Mouse (Mus musculus) MEL (cell line): Measurements from ENCODE around the gene Dhrs1. TPM values are rescaled to one million over a fixed set of nuclear protein-coding genes. Genes with fewer than 3 reads are reported as not detected.

Experiments
- DNase-seq: peaks from one replicate; pipeline ENCODE4 v3.0.0; 2011; ENCODE audit warnings: low read depth, low spot score
- H3K27ac ChIP-seq: 2 replicates; pipeline ENCODE4 v1.5.1; 2012; ENCODE audit warnings: low read depth, mild to moderate bottlenecking, control low read depth, low read length, moderate library complexity; ENCODE audit not compliant: control insufficient read depth
- H3K27me3 ChIP-seq, 2 experiments: fragments of 150-350 bp in 1 of 2; sonication (generic) in 1 of 2; 2 replicates each; pipeline ENCODE4 v1.6.1; 2012; ENCODE audit warnings: low read length in 2 of 2, mild to moderate bottlenecking in 2 of 2, improper control_type of control experiment in 1 of 2, moderate library complexity in 1 of 2; ENCODE audit not compliant: insufficient read depth in 2 of 2, control insufficient read depth in 1 of 2
- H3K36me3 ChIP-seq, 2 experiments: 2 replicates each; pipeline ENCODE4 v1.6.1; 2012 to 2014; ENCODE audit warnings: low read length in 2 of 2, improper control_type of control experiment in 1 of 2, inconsistent platforms in 1 of 2, mild to moderate bottlenecking in 1 of 2; ENCODE audit not compliant: insufficient read depth in 2 of 2, control insufficient read depth in 1 of 2
- H3K4me1 ChIP-seq, 2 experiments: fragments of 150-350 bp in 1 of 2; sonication (generic) in 1 of 2; 2 replicates each; pipeline ENCODE4 v1.6.1; 2012; ENCODE audit warnings: low read length in 2 of 2, improper control_type of control experiment in 1 of 2, mild to moderate bottlenecking in 1 of 2; ENCODE audit not compliant: insufficient read depth in 2 of 2, control insufficient read depth in 1 of 2
- H3K4me3 ChIP-seq, 2 experiments: fragments of 150-350 bp in 1 of 2; sonication (generic) in 1 of 2; 2 replicates each; pipeline ENCODE4 v1.5.1; 2012; ENCODE audit warnings: low read depth in 2 of 2, low read length in 2 of 2, mild to moderate bottlenecking in 2 of 2, moderate library complexity in 2 of 2, control low read depth in 1 of 2, improper control_type of control experiment in 1 of 2; ENCODE audit not compliant: control insufficient read depth in 1 of 2, insufficient read depth in 1 of 2
- H3K79me2 ChIP-seq: 2 replicates; pipeline ENCODE4 v1.6.1; 2012; ENCODE audit warnings: mild to moderate bottlenecking, low read length, moderate library complexity; ENCODE audit not compliant: control insufficient read depth, poor library complexity, insufficient read depth
- H3K9ac ChIP-seq: 2 replicates; pipeline ENCODE4 v1.6.1; 2012; ENCODE audit warnings: low read depth, mild to moderate bottlenecking, control low read depth, low read length, moderate library complexity; ENCODE audit not compliant: control insufficient read depth, poor library complexity, severe bottlenecking
- H3K9me3 ChIP-seq: fragments of 150-350 bp; sonication (generic); replicated peaks from 2 replicates; pipeline ENCODE4 v1.6.1; 2012; ENCODE audit warnings: mild to moderate bottlenecking, low read length, improper control_type of control experiment, moderate library complexity; ENCODE audit not compliant: insufficient read depth
- BHLHE40 ChIP-seq: IDR thresholded peaks from 2 replicates; pipeline ENCODE4 v1.6.1; 2012; ENCODE audit warnings: low read depth, mild to moderate bottlenecking, inconsistent platforms, low read length, improper control_type of control experiment, borderline replicate concordance
- CHD1 ChIP-seq: IDR thresholded peaks from 2 replicates; pipeline ENCODE4 v1.6.1; 2012; ENCODE audit warnings: low read depth, mild to moderate bottlenecking, inconsistent platforms, low read length, improper control_type of control experiment
- CHD2 ChIP-seq: IDR thresholded peaks from 2 replicates; pipeline ENCODE4 v1.6.1; 2011; ENCODE audit warnings: low read length, improper control_type of control experiment
- ELF1 ChIP-seq: IDR thresholded peaks from 2 replicates; pipeline ENCODE4 v1.6.1; 2014; ENCODE audit warnings: low read depth, mild to moderate bottlenecking, inconsistent platforms, low read length, improper control_type of control experiment, moderate library complexity
- GABPA ChIP-seq: IDR thresholded peaks from 2 replicates; pipeline ENCODE4 v1.6.1; 2012; ENCODE audit warnings: low read depth, mild to moderate bottlenecking, inconsistent platforms, low read length, improper control_type of control experiment, moderate library complexity
- GATA1 ChIP-seq: IDR thresholded peaks from 2 replicates; pipeline ENCODE4 v1.6.1; 2011; ENCODE audit warnings: low read depth, low read length, improper control_type of control experiment
- KAT2A ChIP-seq: conservative IDR thresholded peaks from 2 replicates; pipeline ENCODE4 v1.6.1; 2012; ENCODE audit warnings: low read depth, low read length, improper control_type of control experiment, inconsistent platforms
- MAFK ChIP-seq: IDR thresholded peaks from 2 replicates; pipeline ENCODE4 v1.6.1; 2011; ENCODE audit warnings: low read depth, mild to moderate bottlenecking, low read length, improper control_type of control experiment, borderline replicate concordance
- MAZ ChIP-seq: IDR thresholded peaks from 2 replicates; pipeline ENCODE4 v1.6.1; 2012; ENCODE audit warnings: low read depth, mild to moderate bottlenecking, inconsistent platforms, low read length, improper control_type of control experiment
- MEF2A ChIP-seq: IDR thresholded peaks from 2 replicates; pipeline ENCODE4 v1.6.1; 2014; ENCODE audit warnings: low read depth, mild to moderate bottlenecking, inconsistent platforms, low read length, improper control_type of control experiment; ENCODE audit not compliant: poor library complexity, insufficient replicate concordance, severe bottlenecking; ENCODE audit errors: extremely low read depth
- MYB ChIP-seq: IDR thresholded peaks from 2 replicates; pipeline ENCODE4 v1.6.1; 2011; ENCODE audit warnings: mild to moderate bottlenecking, low read depth, low read length, improper control_type of control experiment
- NELFE ChIP-seq: IDR thresholded peaks from 2 replicates; pipeline ENCODE4 v1.6.1; 2011; ENCODE audit warnings: low read depth, low read length, improper control_type of control experiment
- NRF1 ChIP-seq: IDR thresholded peaks from 2 replicates; pipeline ENCODE4 v1.6.1; 2014; ENCODE audit warnings: low read depth, mild to moderate bottlenecking, inconsistent platforms, low read length, improper control_type of control experiment, moderate library complexity; ENCODE audit not compliant: poor library complexity, insufficient read depth, severe bottlenecking
- POLR2A ChIP-seq, 2 experiments: IDR thresholded peaks; 2 replicates each; pipeline ENCODE4 v1.6.1; 2011 to 2012; ENCODE audit warnings: low read length in 2 of 2, mild to moderate bottlenecking in 2 of 2, control low read depth in 1 of 2, improper control_type of control experiment in 1 of 2, low read depth in 1 of 2, moderate library complexity in 1 of 2; ENCODE audit not compliant: control insufficient read depth in 1 of 2, insufficient read depth in 1 of 2, poor library complexity in 1 of 2
- POLR2AphosphoS5 ChIP-seq: IDR thresholded peaks from 2 replicates; pipeline ENCODE4 v1.6.1; 2012; ENCODE audit warnings: low read depth, borderline replicate concordance, mild to moderate bottlenecking, inconsistent platforms, low read length, moderate library complexity, mixed read lengths
- RCOR1 ChIP-seq: IDR thresholded peaks from 2 replicates; pipeline ENCODE4 v1.6.1; 2012; ENCODE audit warnings: low read depth, mild to moderate bottlenecking, inconsistent platforms, low read length, improper control_type of control experiment
- TAL1 ChIP-seq: IDR thresholded peaks from 2 replicates; pipeline ENCODE4 v1.6.1; 2012; ENCODE audit warnings: mild to moderate bottlenecking, inconsistent platforms, low read length, moderate library complexity, mixed read lengths
- TCF12 ChIP-seq: IDR thresholded peaks from 2 replicates; pipeline ENCODE4 v1.6.1; 2014; ENCODE audit warnings: low read depth, mild to moderate bottlenecking, inconsistent platforms, low read length, improper control_type of control experiment, moderate library complexity
- USF2 ChIP-seq, 2 experiments: IDR thresholded peaks; 2 replicates each; pipeline ENCODE4 v1.6.1; 2011 to 2012; ENCODE audit warnings: improper control_type of control experiment in 2 of 2, low read length in 2 of 2, borderline replicate concordance in 1 of 2, inconsistent platforms in 1 of 2, low read depth in 1 of 2, mild to moderate bottlenecking in 1 of 2; ENCODE audit not compliant: insufficient read depth in 1 of 2
- ZKSCAN1 ChIP-seq: IDR thresholded peaks from 2 replicates; pipeline ENCODE4 v1.6.1; 2012; ENCODE audit warnings: low read depth, mild to moderate bottlenecking, inconsistent platforms, low read length, improper control_type of control experiment, moderate library complexity
- ZMIZ1 ChIP-seq: IDR thresholded peaks from 2 replicates; pipeline ENCODE4 v1.6.1; 2012; ENCODE audit warnings: low read depth, mild to moderate bottlenecking, inconsistent platforms, low read length, improper control_type of control experiment, moderate library complexity
- polyA plus RNA-seq, 2 experiments: library from polyadenylated mRNA; stranded (reverse) in 1 of 2; unstranded in 1 of 2; fragments of >175 nt in 1 of 2; fragments of >200 nt in 1 of 2; gene quantifications; 2 replicates each; pipeline versions ENCODE4 v1.2.1 to v1.2.4; 2012; ENCODE audit warnings: low replicate concordance in 2 of 2, low read depth in 1 of 2; ENCODE audit not compliant: insufficient read length in 2 of 2, insufficient read depth in 1 of 2, missing spikeins in 1 of 2
- total RNA-seq: library from RNA; depleted of rRNA; stranded (reverse); fragments of 300-350 nt; gene quantifications from 2 replicates; pipeline ENCODE4 v1.2.3, GENCODE M21; 2012

Gene Dhrs1
- total and polyA plus RNA-seq, 3 experiments, result 20.0 to 48.8 TPM; not detected in 1

DNA sequence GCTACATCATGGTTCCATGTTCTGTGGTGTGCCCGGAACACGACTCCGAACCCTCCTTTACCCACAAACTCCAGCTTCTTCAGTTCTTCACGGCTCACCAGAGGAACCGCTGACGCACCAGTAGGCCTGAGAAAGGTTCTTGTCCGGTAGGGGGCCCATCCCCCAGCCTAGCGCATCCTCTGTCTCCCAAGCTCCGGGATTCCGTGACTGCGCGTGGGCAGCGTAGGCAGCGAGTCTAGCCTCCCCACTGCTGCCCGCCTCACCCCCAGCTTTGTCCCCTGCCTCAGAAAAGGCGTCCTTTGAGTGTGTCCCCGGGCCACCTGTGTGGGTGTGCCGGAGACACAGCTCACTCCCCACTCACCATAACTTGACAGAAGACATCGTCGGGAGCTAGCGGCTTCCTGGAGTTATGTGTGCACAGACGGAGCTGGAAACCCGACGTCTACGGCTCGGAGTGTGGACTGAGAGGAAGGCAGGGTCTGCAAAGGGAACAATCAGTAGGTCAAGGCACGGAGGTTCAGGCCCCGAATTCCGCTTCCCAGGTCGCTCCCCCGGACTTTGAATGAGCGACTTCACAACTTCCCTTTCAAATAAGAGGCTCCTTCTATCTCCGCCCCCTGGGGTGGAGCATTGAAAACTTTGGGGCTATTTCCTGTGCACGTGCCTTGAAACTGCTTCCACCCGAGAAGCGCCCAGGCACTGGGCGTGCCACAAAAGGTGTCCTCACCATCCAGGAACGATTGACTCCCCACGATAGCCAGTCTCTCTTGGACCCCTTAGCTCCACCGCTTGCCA, 43.0 kb upstream of the Dhrs1 start, which contains the start of gene Ripk3 (continued):
- TF ChIP-seq POLR2AphosphoS5 (peak; percentile 63; the same call in 1 of the 2 replicates), KAT2A (no peak; the same call in 1 of the 2 replicates), TAL1 (no peak), ZMIZ1 (peak; percentile 86)

DNA sequence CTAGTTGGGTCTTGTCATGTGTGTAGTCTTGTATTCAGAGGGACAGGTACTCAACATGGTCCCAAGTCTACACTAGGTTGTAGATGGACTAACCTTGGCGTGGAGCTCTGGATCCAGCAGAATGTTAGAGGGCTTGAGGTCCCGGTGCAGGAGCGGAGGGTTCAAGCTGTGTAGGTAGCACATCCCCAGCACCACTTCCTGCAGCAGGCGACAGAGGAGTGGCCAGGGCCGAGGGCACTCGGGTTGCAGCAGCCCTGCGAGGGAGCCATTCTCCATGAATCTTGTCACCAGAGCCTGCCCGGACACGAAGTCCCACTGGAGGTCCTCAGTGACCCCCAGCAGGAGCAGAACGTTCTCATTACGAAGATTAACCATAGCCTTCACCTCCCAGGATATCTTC, 42.2 kb upstream of the Dhrs1 start:
- Histone ChIP-seq H3K9ac (peak overlapping the region; percentile 71), H3K27me3 (no peaks in the 10 kb centered on the region), H3K4me3 (peak overlapping the region; percentile 70 to 91)

DNA sequence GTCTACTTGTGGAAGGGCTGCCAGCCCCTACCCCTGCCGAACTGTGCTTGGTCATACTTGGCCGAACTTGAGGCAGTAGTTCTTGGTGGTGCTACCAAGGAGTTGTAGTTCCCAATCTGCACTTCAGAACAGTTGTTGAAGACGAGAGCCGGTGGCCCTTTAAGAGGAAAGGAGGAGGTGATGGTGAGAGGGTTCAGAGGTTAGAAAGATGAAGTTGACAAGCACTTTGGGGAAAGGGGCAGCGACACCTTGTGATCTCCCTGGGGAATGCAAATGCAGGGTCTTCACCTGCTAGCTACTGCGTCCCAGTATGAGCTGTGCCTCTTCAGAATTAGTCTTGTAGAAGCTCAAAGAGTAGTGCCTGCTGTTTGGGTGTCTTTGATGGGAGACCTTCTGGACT, 39.7 kb upstream of the Dhrs1 start:
- no peak overlapping the region for H3K27ac ChIP-seq
- H3K36me3 ChIP-seq, result peaks cover 0 to 4% of the 10 kb centered on the region in 2 experiments; a peak in 1 of 4 replicates
- H3K4me1 ChIP-seq, result peaks cover 2 to 16% of the 10 kb centered on the region in 2 experiments
- no peaks in the 10 kb centered on the region for H3K9me3 ChIP-seq
- no peak overlapping the region for H3K9ac ChIP-seq
- DNase-seq, result no peak
- no peaks in the 10 kb centered on the region; the same call in 1 of the 2 replicates for H3K79me2 ChIP-seq
- H3K4me3 ChIP-seq, result no peak overlapping the region
- no peaks in the 10 kb centered on the region for H3K27me3 ChIP-seq
- TF ChIP-seq MEF2A (no peak), NRF1 (no peak), MAFK (no peak), TCF12 (no peak), CHD2 (no peak), POLR2A (IDR thresholded peaks at IDR 0.05; ENCODE audit: control insufficient read depth in 1 of 2, insufficient read depth in 1 of 2, low read depth in 1 of 2, low read length in 2 of 2, poor library complexity in 1 of 2) (no peak), GABPA (no peak), POLR2AphosphoS5 (no peak), KAT2A (no peak), ZKSCAN1 (no peak), USF2 (IDR thresholded peaks at IDR 0.05; ENCODE audit: borderline replicate concordance in 1 of 2, insufficient read depth in 1 of 2, low read depth in 1 of 2, low read length in 2 of 2) (no peak), GATA1 (no peak), CHD1 (no peak), NELFE (no peak)

More for the DNA sequence above, 42.2 kb upstream of the Dhrs1 start:
- H3K79me2 ChIP-seq, result no peaks in the 10 kb centered on the region; the same call in 1 of the 2 replicates
- no peak for DNase-seq
- H3K27ac ChIP-seq, result no peak overlapping the region
- H3K4me1 ChIP-seq, result peaks cover 2 to 11% of the 10 kb centered on the region in 2 experiments
- H3K36me3 ChIP-seq, result peaks cover 0 to 4% of the 10 kb centered on the region in 2 experiments; a peak in 1 of 4 replicates
- TF ChIP-seq GATA1 (no peak), TCF12 (no peak), GABPA (no peak), CHD2 (no peak), MAZ (no peak), BHLHE40 (no peak), RCOR1 (no peak), ELF1 (no peak), MYB (no peak), ZKSCAN1 (no peak)
- no peaks in the 10 kb centered on the region for H3K9me3 ChIP-seq
